Mouse (Mus musculus): ENCODE measurements around the gene Cntn6. TPM values are rescaled to one million over a fixed set of nuclear protein-coding genes. Genes with fewer than 3 reads are reported as not detected.

The Cntn6 gene
- polyA plus RNA-seq, 1 experiment from 2014 or later = 0.15 TPM

- ATAC-seq (ENCODE audit: low read depth) = no peak
- Histone ChIP-seq H3K9ac (ENCODE audit: low read length) (no peak overlapping the region), H3K4me3 (ENCODE audit: low read length) (no peak overlapping the region), H3K4me2 (ENCODE audit: low read depth, low read length) (no peak overlapping the region), H3K27ac (ENCODE audit: low read length) (no peak overlapping the region), H3K27me3 (ENCODE audit: control insufficient read depth, insufficient read depth, low read depth, low read length) (no peaks in the 10 kb centered on the region), H3K4me1 (replicated peaks; ENCODE audit: control insufficient read depth, insufficient read depth, low read length) (no peaks in the 10 kb centered on the region), H3K36me3 (ENCODE audit: control insufficient read depth, insufficient read depth, low read length) (no peaks in the 10 kb centered on the region), H3K9me3 (ENCODE audit: control insufficient read depth, low read length) (no peaks in the 10 kb centered on the region)
- 79% methylated on average over 6 of the region's 6 CpGs for WGBS
Observed at GRCm38 (mm10) chr6:104688439-104689125, 196.0 kb downstream of the Cntn6 start.

- 82% methylated on average over 1 of the region's 1 CpGs for WGBS
- ATAC-seq (ENCODE audit: low read depth) = no peak
Observed at GRCm38 (mm10) chr6:104728571-104728970, 236.0 kb downstream of the Cntn6 start.

GRCm38 (mm10) chr6:104734256-104734655 is 241.7 kb downstream of the Cntn6 start:
- 88% methylated on average over 1 of the region's 1 CpGs for WGBS
- no peak for ATAC-seq (ENCODE audit: low read depth)
- Histone ChIP-seq H3K36me3 (ENCODE audit: control insufficient read depth, insufficient read depth, low read length) (no peaks in the 10 kb centered on the region), H3K4me3 (ENCODE audit: low read length) (no peak overlapping the region), H3K27me3 (ENCODE audit: control insufficient read depth, insufficient read depth, low read depth, low read length) (no peaks in the 10 kb centered on the region), H3K9ac (ENCODE audit: low read length) (no peak overlapping the region), H3K4me2 (ENCODE audit: low read depth, low read length) (no peak overlapping the region), H3K4me1 (replicated peaks; ENCODE audit: control insufficient read depth, insufficient read depth, low read length) (no peaks in the 10 kb centered on the region), H3K27ac (ENCODE audit: low read length) (no peak overlapping the region), H3K9me3 (ENCODE audit: control insufficient read depth, low read length) (no peaks in the 10 kb centered on the region)

More at GRCm38 (mm10) chr6:104728571-104728970, 236.0 kb downstream of the Cntn6 start:
- H3K27ac ChIP-seq (ENCODE audit: low read length) = no peak overlapping the region
- H3K9me3 ChIP-seq (ENCODE audit: control insufficient read depth, low read length) = no peaks in the 10 kb centered on the region
- H3K36me3 ChIP-seq (ENCODE audit: control insufficient read depth, insufficient read depth, low read length) = no peaks in the 10 kb centered on the region
- H3K4me1 ChIP-seq (replicated peaks; ENCODE audit: control insufficient read depth, insufficient read depth, low read length) = no peaks in the 10 kb centered on the region
- no peak overlapping the region for H3K4me3 ChIP-seq (ENCODE audit: low read length)
- H3K9ac ChIP-seq (ENCODE audit: low read length) = no peak overlapping the region
- no peaks in the 10 kb centered on the region for H3K27me3 ChIP-seq (ENCODE audit: control insufficient read depth, insufficient read depth, low read depth, low read length)
- no peak overlapping the region for H3K4me2 ChIP-seq (ENCODE audit: low read depth, low read length)

GRCm38 (mm10) chr6:104738999-104739398 is 246.4 kb downstream of the Cntn6 start:
- no peak for ATAC-seq (ENCODE audit: low read depth)
- H3K4me2 ChIP-seq (ENCODE audit: low read depth, low read length) = no peak overlapping the region
- no peaks in the 10 kb centered on the region for H3K9me3 ChIP-seq (ENCODE audit: control insufficient read depth, low read length)
- no peaks in the 10 kb centered on the region for H3K4me1 ChIP-seq (replicated peaks; ENCODE audit: control insufficient read depth, insufficient read depth, low read length)
- H3K27me3 ChIP-seq (ENCODE audit: control insufficient read depth, insufficient read depth, low read depth, low read length) = no peaks in the 10 kb centered on the region
- H3K4me3 ChIP-seq (ENCODE audit: low read length) = no peak overlapping the region
- WGBS = 83% methylated on average over 4 of the region's 4 CpGs
- no peak overlapping the region for H3K9ac ChIP-seq (ENCODE audit: low read length)
- no peaks in the 10 kb centered on the region for H3K36me3 ChIP-seq (ENCODE audit: control insufficient read depth, insufficient read depth, low read length)
- H3K27ac ChIP-seq (ENCODE audit: low read length) = no peak overlapping the region

GRCm38 (mm10) chr6:104758125-104758524 is 265.5 kb downstream of the Cntn6 start:
- no peak for ATAC-seq (ENCODE audit: low read depth)
- no peaks in the 10 kb centered on the region for H3K27me3 ChIP-seq (ENCODE audit: control insufficient read depth, insufficient read depth, low read depth, low read length)
- no peak overlapping the region for H3K27ac ChIP-seq (ENCODE audit: low read length)
- H3K4me2 ChIP-seq (ENCODE audit: low read depth, low read length) = no peak overlapping the region
- H3K4me3 ChIP-seq (ENCODE audit: low read length) = no peak overlapping the region
- H3K9me3 ChIP-seq (ENCODE audit: control insufficient read depth, low read length) = no peaks in the 10 kb centered on the region
- no peaks in the 10 kb centered on the region for H3K36me3 ChIP-seq (ENCODE audit: control insufficient read depth, insufficient read depth, low read length)
- no peak overlapping the region for H3K9ac ChIP-seq (ENCODE audit: low read length)
- H3K4me1 ChIP-seq (replicated peaks; ENCODE audit: control insufficient read depth, insufficient read depth, low read length) = no peaks in the 10 kb centered on the region

GRCm38 (mm10) chr6:104761226-104761625 is 268.6 kb downstream of the Cntn6 start:
- H3K4me3 ChIP-seq (ENCODE audit: low read length) = no peak overlapping the region
- ATAC-seq (ENCODE audit: low read depth) = no peak
- H3K27me3 ChIP-seq (ENCODE audit: control insufficient read depth, insufficient read depth, low read depth, low read length) = no peaks in the 10 kb centered on the region
- no peaks in the 10 kb centered on the region for H3K4me1 ChIP-seq (replicated peaks; ENCODE audit: control insufficient read depth, insufficient read depth, low read length)
- no peak overlapping the region for H3K4me2 ChIP-seq (ENCODE audit: low read depth, low read length)
- no peaks in the 10 kb centered on the region for H3K9me3 ChIP-seq (ENCODE audit: control insufficient read depth, low read length)
- H3K27ac ChIP-seq (ENCODE audit: low read length) = no peak overlapping the region
- 82% methylated on average over 3 of the region's 3 CpGs for WGBS
- H3K9ac ChIP-seq (ENCODE audit: low read length) = no peak overlapping the region
- no peaks in the 10 kb centered on the region for H3K36me3 ChIP-seq (ENCODE audit: control insufficient read depth, insufficient read depth, low read length)

- Histone ChIP-seq H3K36me3 (ENCODE audit: control insufficient read depth, insufficient read depth, low read length) (no peaks in the 10 kb centered on the region), H3K27me3 (ENCODE audit: control insufficient read depth, insufficient read depth, low read depth, low read length) (no peaks in the 10 kb centered on the region), H3K4me3 (ENCODE audit: low read length) (no peak overlapping the region), H3K27ac (ENCODE audit: low read length) (no peak overlapping the region), H3K9ac (ENCODE audit: low read length) (no peak overlapping the region), H3K9me3 (ENCODE audit: control insufficient read depth, low read length) (peaks cover 3% of the 10 kb centered on the region; the same call in 1 of the 2 replicates), H3K4me2 (ENCODE audit: low read depth, low read length) (no peak overlapping the region), H3K4me1 (replicated peaks; ENCODE audit: control insufficient read depth, insufficient read depth, low read length) (no peaks in the 10 kb centered on the region)
- WGBS = 82% methylated on average over 3 of the region's 3 CpGs
- no peak for ATAC-seq (ENCODE audit: low read depth)
Observed at GRCm38 (mm10) chr6:104783891-104784290, 291.3 kb downstream of the Cntn6 start.

- WGBS = 67% methylated on average over 2 of the region's 2 CpGs
- Histone ChIP-seq H3K9me3 (ENCODE audit: control insufficient read depth, low read length) (peaks cover 3% of the 10 kb centered on the region; the same call in 1 of the 2 replicates), H3K27ac (ENCODE audit: low read length) (no peak overlapping the region), H3K36me3 (ENCODE audit: control insufficient read depth, insufficient read depth, low read length) (no peaks in the 10 kb centered on the region), H3K9ac (ENCODE audit: low read length) (no peak overlapping the region), H3K4me1 (replicated peaks; ENCODE audit: control insufficient read depth, insufficient read depth, low read length) (no peaks in the 10 kb centered on the region), H3K27me3 (ENCODE audit: control insufficient read depth, insufficient read depth, low read depth, low read length) (no peaks in the 10 kb centered on the region), H3K4me3 (ENCODE audit: low read length) (no peak overlapping the region), H3K4me2 (ENCODE audit: low read depth, low read length) (no peak overlapping the region)
- ATAC-seq (ENCODE audit: low read depth) = no peak
Observed at GRCm38 (mm10) chr6:104787502-104787901, 294.9 kb downstream of the Cntn6 start.

- no peak overlapping the region for H3K4me2 ChIP-seq (ENCODE audit: low read depth, low read length)
- WGBS = 34% methylated on average over 4 of the region's 4 CpGs
- no peaks in the 10 kb centered on the region for H3K4me1 ChIP-seq (replicated peaks; ENCODE audit: control insufficient read depth, insufficient read depth, low read length)
- no peak for ATAC-seq (ENCODE audit: low read depth)
- H3K9me3 ChIP-seq (ENCODE audit: control insufficient read depth, low read length) = no peaks in the 10 kb centered on the region
- no peaks in the 10 kb centered on the region for H3K36me3 ChIP-seq (ENCODE audit: control insufficient read depth, insufficient read depth, low read length)
- H3K9ac ChIP-seq (ENCODE audit: low read length) = no peak overlapping the region
- H3K4me3 ChIP-seq (ENCODE audit: low read length) = no peak overlapping the region
- H3K27ac ChIP-seq (ENCODE audit: low read length) = no peak overlapping the region
- H3K27me3 ChIP-seq (ENCODE audit: control insufficient read depth, insufficient read depth, low read depth, low read length) = no peaks in the 10 kb centered on the region
Observed at GRCm38 (mm10) chr6:104808526-104808925, 315.9 kb downstream of the Cntn6 start.

GRCm38 (mm10) chr6:104815610-104816009 is 323.0 kb downstream of the Cntn6 start:
- 74% methylated on average over 2 of the region's 2 CpGs for WGBS
- Histone ChIP-seq H3K27ac (ENCODE audit: low read length) (no peak overlapping the region), H3K4me1 (replicated peaks; ENCODE audit: control insufficient read depth, insufficient read depth, low read length) (no peaks in the 10 kb centered on the region), H3K27me3 (ENCODE audit: control insufficient read depth, insufficient read depth, low read depth, low read length) (no peaks in the 10 kb centered on the region), H3K4me2 (ENCODE audit: low read depth, low read length) (no peak overlapping the region), H3K9ac (ENCODE audit: low read length) (no peak overlapping the region), H3K9me3 (ENCODE audit: control insufficient read depth, low read length) (no peaks in the 10 kb centered on the region), H3K36me3 (ENCODE audit: control insufficient read depth, insufficient read depth, low read length) (no peaks in the 10 kb centered on the region), H3K4me3 (ENCODE audit: low read length) (no peak overlapping the region)
- ATAC-seq (ENCODE audit: low read depth) = no peak

All from lung, embryonic 16.5 days (tissue).